ENCODE assay signal across 17 mouse cellular contexts in genomic region chr8:98294975-98295374, GRCm38 (mm10).
DNase-seq lines count a peak whose midpoint lies in the region; ATAC-seq and TF ChIP-seq lines count a peak whose summit lies in the region.
"Had no signal": no experiment of that assay in that cellular context is flagged by ENCODE, and none has a peak within 500 bp of the region (broad histone marks: within the 10 kb centered on the region; RNA-seq: fewer than 3 reads in every experiment).

No protein-coding gene starts in this region.

- peak; percentile 6 for DNase-seq in hindbrain, embryonic 11.5 days (ENCODE audit: low spot score)
- DNase-seq in right cerebral cortex, postnatal 4 days, result peak; percentile 7
- no peak for DNase-seq in right cerebral cortex, adult 2 months (ENCODE audit: low spot score in 2 of 2)
- peak; percentile 26 for DNase-seq in midbrain, embryonic 14.5 days
- DNase-seq in ovary, postnatal 36 days (ENCODE audit: low spot score), result no peak
- DNase-seq in thymus, adult 2 months, result no peak
- DNase-seq: adrenal gland, postnatal 10 days; cerebellum, adult 9-10 months; gastrocnemius, postnatal 14 days; heart, postnatal 14 days; liver, postnatal 0 days had no signal

- H3K9me3 ChIP-seq in hindbrain, embryonic 11.5 days (ENCODE audit: control insufficient read depth, low read length), result no peaks in the 10 kb centered on the region
- no peaks in the 10 kb centered on the region for H3K9me3 ChIP-seq in hindbrain, embryonic 12.5 days (replicated peaks)
- no peaks in the 10 kb centered on the region for H3K9me3 ChIP-seq in midbrain, embryonic 14.5 days (ENCODE audit: control insufficient read depth, low read length)
- H3K9me3 ChIP-seq: embryonic facial prominence, embryonic 12.5 days; heart, embryonic 10.5 days; limb, embryonic 15.5 days; neural tube, embryonic 15.5 days had no signal

- no peaks in the 10 kb centered on the region for H3K36me3 ChIP-seq in hindbrain, embryonic 11.5 days (ENCODE audit: control insufficient read depth, insufficient read depth, low read length)
- H3K36me3 ChIP-seq in hindbrain, embryonic 12.5 days, result no peaks in the 10 kb centered on the region
- H3K36me3 ChIP-seq in midbrain, embryonic 14.5 days (ENCODE audit: control insufficient read depth, insufficient read depth, low read length), result no peaks in the 10 kb centered on the region
- no peaks in the 10 kb centered on the region for H3K36me3 ChIP-seq in thymus, adult 2 months (ENCODE audit: control insufficient read depth, insufficient read depth, low read length)
- H3K36me3 ChIP-seq: embryonic facial prominence, embryonic 12.5 days; heart, embryonic 10.5 days; limb, embryonic 15.5 days; neural tube, embryonic 15.5 days had no signal

- H3K4me3 ChIP-seq in hindbrain, embryonic 11.5 days (ENCODE audit: low read depth, low read length), result no peak overlapping the region
- H3K4me3 ChIP-seq in hindbrain, embryonic 12.5 days, result no peak overlapping the region
- H3K4me3 ChIP-seq in midbrain, embryonic 14.5 days (replicated peaks; ENCODE audit: low read depth, low read length), result no peak overlapping the region
- H3K4me3 ChIP-seq in thymus, adult 2 months (ENCODE audit: control insufficient read depth, insufficient read depth, low read length), result no peak overlapping the region
- H3K4me3 ChIP-seq: embryonic facial prominence, embryonic 12.5 days; heart, embryonic 10.5 days; limb, embryonic 15.5 days; neural tube, embryonic 15.5 days had no signal

- no peak for TF ChIP-seq POLR2A in thymus, adult 2 months (IDR thresholded peaks at IDR 0.05; ENCODE audit: control insufficient read depth, extremely low read depth, insufficient read depth, low read length, poor library complexity)

- no peak overlapping the region for H3K27ac ChIP-seq in hindbrain, embryonic 11.5 days (ENCODE audit: low read depth, low read length)
- H3K27ac ChIP-seq in hindbrain, embryonic 12.5 days, result no peak overlapping the region
- H3K27ac ChIP-seq in midbrain, embryonic 14.5 days (replicated peaks; ENCODE audit: low read depth, low read length), result no peak overlapping the region
- no peak overlapping the region for H3K27ac ChIP-seq in thymus, adult 2 months (ENCODE audit: control insufficient read depth, insufficient read depth, low read length)
- H3K27ac ChIP-seq: embryonic facial prominence, embryonic 12.5 days; heart, embryonic 10.5 days; limb, embryonic 15.5 days; macrophage; neural tube, embryonic 15.5 days had no signal

- no peaks in the 10 kb centered on the region for H3K4me1 ChIP-seq in hindbrain, embryonic 11.5 days (replicated peaks; ENCODE audit: control insufficient read depth, insufficient read depth, low read length)
- peaks cover 2% of the 10 kb centered on the region; the same call in 1 of the 2 replicates for H3K4me1 ChIP-seq in hindbrain, embryonic 12.5 days
- H3K4me1 ChIP-seq in midbrain, embryonic 14.5 days (ENCODE audit: control insufficient read depth, insufficient read depth, low read length), result no peaks in the 10 kb centered on the region
- H3K4me1 ChIP-seq in thymus, adult 2 months (replicated peaks; ENCODE audit: control insufficient read depth, insufficient read depth, low read length), result no peaks in the 10 kb centered on the region
- H3K4me1 ChIP-seq: embryonic facial prominence, embryonic 12.5 days; heart, embryonic 10.5 days; limb, embryonic 15.5 days; neural tube, embryonic 15.5 days had no signal

- no peak overlapping the region for H3K9ac ChIP-seq in hindbrain, embryonic 11.5 days (ENCODE audit: low read depth, low read length)
- no peak overlapping the region for H3K9ac ChIP-seq in hindbrain, embryonic 12.5 days
- H3K9ac ChIP-seq in midbrain, embryonic 14.5 days (replicated peaks; ENCODE audit: low read length), result no peak overlapping the region
- H3K9ac ChIP-seq: embryonic facial prominence, embryonic 12.5 days; limb, embryonic 15.5 days; liver, postnatal 0 days; neural tube, embryonic 15.5 days had no signal

- H3K27me3 ChIP-seq in hindbrain, embryonic 11.5 days (ENCODE audit: control insufficient read depth, insufficient read depth, low read length), result no peaks in the 10 kb centered on the region
- H3K27me3 ChIP-seq in hindbrain, embryonic 12.5 days, result no peaks in the 10 kb centered on the region
- H3K27me3 ChIP-seq in midbrain, embryonic 14.5 days (ENCODE audit: control insufficient read depth, insufficient read depth, low read length), result no peaks in the 10 kb centered on the region
- no peaks in the 10 kb centered on the region for H3K27me3 ChIP-seq in thymus, adult 2 months (ENCODE audit: control insufficient read depth, insufficient read depth, low read length)
- H3K27me3 ChIP-seq: embryonic facial prominence, embryonic 12.5 days; limb, embryonic 15.5 days; neural tube, embryonic 15.5 days had no signal

- ATAC-seq in hindbrain, embryonic 11.5 days (ENCODE audit: low FRiP score), result no peak
- no peak for ATAC-seq in hindbrain, embryonic 12.5 days (ENCODE audit: low FRiP score)
- no peak for ATAC-seq in midbrain, embryonic 14.5 days (ENCODE audit: low FRiP score, low TSS enrichment)
- ATAC-seq: liver, postnatal 0 days had no signal

- 50% methylated on average over 7 of the region's 7 CpGs for WGBS in hindbrain, embryonic 11.5 days
- 61% methylated on average over 7 of the region's 7 CpGs for WGBS in hindbrain, embryonic 12.5 days
- WGBS in midbrain, embryonic 14.5 days, result 15% methylated on average over 7 of the region's 7 CpGs
- 84% methylated on average over 7 of the region's 7 CpGs for WGBS in thymus, adult 2 months

- no peak overlapping the region for H3K4me2 ChIP-seq in hindbrain, embryonic 11.5 days (replicated peaks; ENCODE audit: low read depth, low read length)
- H3K4me2 ChIP-seq in hindbrain, embryonic 12.5 days (replicated peaks), result no peak overlapping the region
- H3K4me2 ChIP-seq in midbrain, embryonic 14.5 days (ENCODE audit: low read length), result no peak overlapping the region
- H3K4me2 ChIP-seq: embryonic facial prominence, embryonic 12.5 days; limb, embryonic 15.5 days; neural tube, embryonic 15.5 days had no signal

- no peak for TF ChIP-seq CTCF in thymus, adult 2 months (IDR thresholded peaks at IDR 0.05; ENCODE audit: borderline replicate concordance, control insufficient read depth, extremely low read depth, insufficient read depth, low read length, poor library complexity)

Comparison
In these comparisons a context has a peak if more than half of its experiments do, and no peak if none do; other contexts are left out.
1. DNase-seq: peak in hindbrain, embryonic 11.5 days (single experiment), right cerebral cortex, postnatal 4 days (single experiment) and midbrain, embryonic 14.5 days (single experiment); none in right cerebral cortex, adult 2 months (0 of 2), ovary, postnatal 36 days (single experiment) and thymus, adult 2 months (single experiment).